Mouse (Mus musculus) CH12.LX (cell line): ENCODE data around the gene Prdm5. TPM values are rescaled to one million over a fixed set of nuclear protein-coding genes. Genes with fewer than 3 reads are reported as not detected.

ENCODE experiments used
- DNase-seq: peaks from one replicate; pipeline ENCODE4 v3.0.0-alpha.2; 2013; ENCODE audit errors: extremely low read depth
- H3K27ac ChIP-seq: 2 replicates; pipeline ENCODE4 v1.5.1; 2012; ENCODE audit warnings: low read depth, mild to moderate bottlenecking, control low read depth, moderate library complexity; ENCODE audit not compliant: insufficient read depth
- H3K27me3 ChIP-seq: replicated peaks from 2 replicates; pipeline ENCODE3; 2012; ENCODE audit warnings: inconsistent platforms
- H3K36me3 ChIP-seq, 2 experiments: replicated peaks in 1 of 2; 2 replicates each; pipeline versions ENCODE3 to v1.6.1; 2012; ENCODE audit warnings: inconsistent platforms in 1 of 2, low read length in 1 of 2, mild to moderate bottlenecking in 1 of 2, mixed read lengths in 1 of 2, moderate library complexity in 1 of 2; ENCODE audit not compliant: control insufficient read depth in 1 of 2, insufficient read depth in 1 of 2
- H3K4me1 ChIP-seq, 2 experiments: 2 replicates each; pipeline ENCODE4 v1.6.1; 2012; ENCODE audit warnings: inconsistent platforms in 1 of 2, moderate library complexity in 1 of 2; ENCODE audit not compliant: insufficient read depth in 2 of 2, control insufficient read depth in 1 of 2
- H3K4me2 ChIP-seq: 2 replicates; pipeline ENCODE4 v1.6.1; 2012; ENCODE audit warnings: low read depth, mild to moderate bottlenecking, control low read depth; ENCODE audit not compliant: poor library complexity, insufficient read depth, severe bottlenecking
- H3K4me3 ChIP-seq, 3 experiments: fragments of 150-350 bp in 1 of 3; sonication (generic) in 1 of 3; replicated peaks in 1 of 3; 2 replicates each; pipeline versions ENCODE3 to v1.5.1; 2011 to 2012; ENCODE audit warnings: low read depth in 2 of 3, low read length in 2 of 3, mild to moderate bottlenecking in 2 of 3, moderate library complexity in 2 of 3, control low read depth in 1 of 3, improper control_type of control experiment in 1 of 3, inconsistent platforms in 1 of 3, mixed read lengths in 1 of 3; ENCODE audit not compliant: poor library complexity in 1 of 3
- H3K79me2 ChIP-seq: replicated peaks from 2 replicates; pipeline ENCODE4 v1.6.1; 2012; ENCODE audit warnings: mild to moderate bottlenecking, moderate library complexity; ENCODE audit not compliant: control insufficient read depth, poor library complexity, insufficient read depth, severe bottlenecking; ENCODE audit errors: extremely low read depth
- H3K9ac ChIP-seq: 2 replicates; pipeline ENCODE4 v1.6.1; 2012; ENCODE audit warnings: low read depth, mild to moderate bottlenecking, control low read depth, moderate library complexity; ENCODE audit not compliant: insufficient read depth
- H3K9me3 ChIP-seq: replicated peaks from 2 replicates; pipeline ENCODE3; 2012; ENCODE audit warnings: low read length, inconsistent platforms, mixed read lengths
- CTCF ChIP-seq, 2 experiments: IDR thresholded peaks in 1 of 2; conservative IDR thresholded peaks in 1 of 2; 2 replicates each; pipeline ENCODE4 v1.5.1; 2011 to 2012; ENCODE audit warnings: low read depth in 2 of 2, low read length in 2 of 2, improper control_type of control experiment in 1 of 2, inconsistent platforms in 1 of 2, mild to moderate bottlenecking in 1 of 2, moderate library complexity in 1 of 2
- EP300 ChIP-seq: IDR thresholded peaks from 2 replicates; pipeline ENCODE4 v1.6.1; 2011; ENCODE audit warnings: low read length, improper control_type of control experiment
- GABPA ChIP-seq: IDR thresholded peaks from 2 replicates; pipeline ENCODE4 v1.6.1; 2012; ENCODE audit warnings: low read depth, low read length, improper control_type of control experiment, inconsistent platforms; ENCODE audit not compliant: insufficient replicate concordance
- HCFC1 ChIP-seq: IDR thresholded peaks from 2 replicates; pipeline ENCODE4 v1.6.1; 2012; ENCODE audit warnings: low read depth, mild to moderate bottlenecking, inconsistent platforms, low read length, improper control_type of control experiment
- JUN ChIP-seq: IDR thresholded peaks from 2 replicates; pipeline ENCODE4 v1.6.1; 2011; ENCODE audit warnings: low read depth, mild to moderate bottlenecking, low read length, improper control_type of control experiment, moderate library complexity; ENCODE audit not compliant: insufficient read depth
- KAT2A ChIP-seq: IDR thresholded peaks from 2 replicates; pipeline ENCODE4 v1.6.1; 2012; ENCODE audit warnings: low read length, improper control_type of control experiment, inconsistent platforms; ENCODE audit not compliant: insufficient replicate concordance
- MAFK ChIP-seq: IDR thresholded peaks from 2 replicates; pipeline ENCODE4 v1.6.1; 2011; ENCODE audit warnings: low read length, improper control_type of control experiment; ENCODE audit not compliant: insufficient replicate concordance
- MAZ ChIP-seq: IDR thresholded peaks from 2 replicates; pipeline ENCODE4 v1.6.1; 2012; ENCODE audit warnings: low read depth, mild to moderate bottlenecking, inconsistent platforms, low read length, improper control_type of control experiment, moderate library complexity
- MEF2A ChIP-seq: IDR thresholded peaks from 2 replicates; pipeline ENCODE4 v1.6.1; 2014; ENCODE audit warnings: low read depth, mild to moderate bottlenecking, inconsistent platforms, low read length, improper control_type of control experiment, borderline replicate concordance
- MXI1 ChIP-seq: IDR thresholded peaks from 2 replicates; pipeline ENCODE4 v1.6.1; 2011; ENCODE audit warnings: mild to moderate bottlenecking, low read depth, low read length, improper control_type of control experiment
- MYC ChIP-seq: IDR thresholded peaks from 2 replicates; pipeline ENCODE4 v1.6.1; 2011; ENCODE audit warnings: low read depth, mild to moderate bottlenecking, improper control_type of control experiment, low read length
- PAX5 ChIP-seq: IDR thresholded peaks from 2 replicates; pipeline ENCODE4 v1.6.1; 2012; ENCODE audit warnings: low read length, inconsistent platforms, mixed read lengths
- POLR2AphosphoS2 ChIP-seq: IDR thresholded peaks from 2 replicates; pipeline ENCODE4 v1.6.1; 2011; ENCODE audit warnings: low read depth, low read length, improper control_type of control experiment
- RAD21 ChIP-seq: IDR thresholded peaks from 2 replicates; pipeline ENCODE4 v1.6.1; 2011; ENCODE audit warnings: low read depth, mild to moderate bottlenecking, low read length, improper control_type of control experiment, moderate library complexity
- RCOR1 ChIP-seq: conservative IDR thresholded peaks from 2 replicates; pipeline ENCODE4 v1.6.1; 2012; ENCODE audit warnings: low read depth, mild to moderate bottlenecking, inconsistent platforms, low read length, improper control_type of control experiment
- SIN3A ChIP-seq: IDR thresholded peaks from 2 replicates; pipeline ENCODE4 v1.6.1; 2012; ENCODE audit warnings: low read length, improper control_type of control experiment, inconsistent platforms
- SMC3 ChIP-seq: IDR thresholded peaks from 2 replicates; pipeline ENCODE4 v1.6.1; 2011; ENCODE audit warnings: low read depth, low read length, improper control_type of control experiment
- TBP ChIP-seq: conservative IDR thresholded peaks from 2 replicates; pipeline ENCODE4 v1.6.1; 2011; ENCODE audit warnings: low read depth, low read length, improper control_type of control experiment
- UBTF ChIP-seq: IDR thresholded peaks from 2 replicates; pipeline ENCODE4 v1.6.1; 2012; ENCODE audit warnings: low read depth, mild to moderate bottlenecking, inconsistent platforms, low read length, improper control_type of control experiment, moderate library complexity
- USF1 ChIP-seq: IDR thresholded peaks from 2 replicates; pipeline ENCODE4 v1.6.1; 2014; ENCODE audit warnings: low read depth, mild to moderate bottlenecking, inconsistent platforms, low read length, improper control_type of control experiment
- USF2 ChIP-seq: conservative IDR thresholded peaks from 2 replicates; pipeline ENCODE4 v1.6.1; 2011; ENCODE audit warnings: low read depth, low read length, improper control_type of control experiment
- ZC3H11A ChIP-seq: IDR thresholded peaks from 2 replicates; pipeline ENCODE4 v1.6.1; 2012; ENCODE audit warnings: low read depth, mild to moderate bottlenecking, inconsistent platforms, low read length, improper control_type of control experiment
- ZKSCAN1 ChIP-seq: IDR thresholded peaks from 2 replicates; pipeline ENCODE4 v1.6.1; 2012; ENCODE audit warnings: low read depth, inconsistent platforms, low read length, improper control_type of control experiment, borderline replicate concordance
- ZMIZ1 ChIP-seq: IDR thresholded peaks from 2 replicates; pipeline ENCODE4 v1.6.1; 2012; ENCODE audit warnings: low read depth, mild to moderate bottlenecking, inconsistent platforms, low read length, improper control_type of control experiment
- dilution Hi-C: fragments of 300-500 bp; cut with MboI; formaldehyde crosslinking; loops from 2 replicates; pipeline ENCODE4 v1.14.3; 2020; ENCODE audit warnings: low sequenced_read_pairs; ENCODE audit not compliant: extremely low pct_unique_long_range_greater_than_20kb, extremely low pct_ligation_motif_present
- in situ Hi-C: fragments of 300-500 bp; cut with MboI; formaldehyde crosslinking; loops from 3 replicates; pipeline ENCODE4 v1.14.3; 2019; ENCODE audit warnings: low sequenced_read_pairs, low pct_ligation_motif_present, low pct_unique_long_range_greater_than_20kb, mixed read lengths
- polyA plus RNA-seq: library from polyadenylated mRNA; unstranded; fragments of >175 nt; gene quantifications from 2 replicates; pipeline ENCODE4 v1.2.1, GENCODE M21; 2012; ENCODE audit warnings: low read depth; ENCODE audit not compliant: insufficient read length
- total RNA-seq, 2 experiments: library from RNA; depleted of rRNA; stranded (reverse); fragments of 300-350 nt in 1 of 2; fragments of >200 nt in 1 of 2; gene quantifications; 2 replicates each; pipeline ENCODE4 v1.2.3; 2012 to 2014

The Prdm5 gene
- total and polyA plus RNA-seq, 3 experiments, result not detected

- H3K4me3 ChIP-seq, result no peak overlapping the region
- H3K27me3 ChIP-seq, result no peaks in the 10 kb centered on the region
- H3K4me1 ChIP-seq, result no peaks in the 10 kb centered on the region
- no peak overlapping the region for H3K27ac ChIP-seq
- TF ChIP-seq RAD21 (no peak), SMC3 (no peak)
- in situ Hi-C loops, result no loop called here
- no peak overlapping the region for H3K4me2 ChIP-seq
- no peaks in the 10 kb centered on the region for H3K36me3 ChIP-seq
- no peaks in the 10 kb centered on the region for H3K79me2 ChIP-seq
- no peak overlapping the region for H3K9ac ChIP-seq
- DNase-seq, result no peak
- no peaks in the 10 kb centered on the region for H3K9me3 ChIP-seq
- dilution Hi-C loops, result no loop called here
Observed at GRCm38 (mm10) chr6:65779689-65780233, 973 bp downstream of the Prdm5 start.

GRCm38 (mm10) chr6:65781441-65781840 is 2.7 kb downstream of the Prdm5 start:
- H3K4me1 ChIP-seq, result no peaks in the 10 kb centered on the region
- in situ Hi-C loops, result no loop called here
- H3K4me3 ChIP-seq, result no peak overlapping the region
- no peaks in the 10 kb centered on the region for H3K9me3 ChIP-seq
- no peaks in the 10 kb centered on the region for H3K79me2 ChIP-seq
- no peak for DNase-seq
- TF ChIP-seq CTCF (conservative IDR thresholded peaks at IDR 0.05 in 1 of 2, IDR thresholded peaks at IDR 0.05 in 1 of 2; ENCODE audit: low read depth in 2 of 2, low read length in 2 of 2) (no peak), MXI1 (no peak), MAFK (no peak), RCOR1 (no peak), KAT2A (no peak), POLR2AphosphoS2 (no peak)
- TF ChIP-seq, all 38 proteins: peak for 0
- no peak overlapping the region for H3K4me2 ChIP-seq
- no peaks in the 10 kb centered on the region for H3K36me3 ChIP-seq
- no peaks in the 10 kb centered on the region for H3K27me3 ChIP-seq
- H3K27ac ChIP-seq, result no peak overlapping the region
- H3K9ac ChIP-seq, result no peak overlapping the region
- dilution Hi-C loops, result no loop called here

GRCm38 (mm10) chr6:65783670-65784069 is 4.9 kb downstream of the Prdm5 start:
- no peak overlapping the region for H3K27ac ChIP-seq
- TF ChIP-seq HCFC1 (no peak), PAX5 (no peak), ZMIZ1 (no peak), POLR2AphosphoS2 (no peak), EP300 (no peak), USF2 (no peak), MEF2A (no peak), ZC3H11A (no peak), USF1 (no peak), MAZ (no peak), SIN3A (no peak), UBTF (no peak), GABPA (no peak), MYC (no peak), TBP (no peak), ZKSCAN1 (no peak), JUN (no peak)
- H3K36me3 ChIP-seq, result no peaks in the 10 kb centered on the region
- in situ Hi-C loops (no loop called here), dilution Hi-C loops (no loop called here)
- H3K9ac ChIP-seq, result no peak overlapping the region
- H3K4me3 ChIP-seq, result no peak overlapping the region
- no peaks in the 10 kb centered on the region for H3K4me1 ChIP-seq
- H3K4me2 ChIP-seq, result no peak overlapping the region
- DNase-seq, result no peak
- H3K27me3 ChIP-seq, result no peaks in the 10 kb centered on the region
- H3K79me2 ChIP-seq, result no peaks in the 10 kb centered on the region
- no peaks in the 10 kb centered on the region for H3K9me3 ChIP-seq
